Mouse (Mus musculus) lung, embryonic 16.5 days (tissue): ENCODE measurements around the gene Cdh13. TPM values are rescaled to one million over a fixed set of nuclear protein-coding genes. Genes with fewer than 3 reads are reported as not detected.

ENCODE experiments used
- ATAC-seq: fragments of 200-750 bp; cut with Nextera tagmentation; 2 replicates; pipeline ENCODE4 v1.8.0; 2017; ENCODE audit warnings: low read depth, mild to moderate bottlenecking, moderate library complexity
- H3K27ac ChIP-seq: fragments of 300-500 bp; sonication (generic); 2 replicates; pipeline ENCODE4 v1.5.1; 2014; ENCODE audit warnings: mild to moderate bottlenecking, control low read depth, low read length
- H3K27me3 ChIP-seq: fragments of 300-500 bp; sonication (generic); 2 replicates; pipeline ENCODE4 v1.6.1; 2014; ENCODE audit warnings: low read depth, low read length, mixed read lengths; ENCODE audit not compliant: control insufficient read depth, insufficient read depth
- H3K36me3 ChIP-seq: fragments of 300-500 bp; sonication (generic); 2 replicates; pipeline ENCODE4 v1.6.1; 2014; ENCODE audit warnings: low read length; ENCODE audit not compliant: control insufficient read depth, insufficient read depth
- H3K4me1 ChIP-seq: fragments of 300-500 bp; sonication (generic); replicated peaks from 2 replicates; pipeline ENCODE4 v1.6.1; 2014; ENCODE audit warnings: low read length, mixed read lengths; ENCODE audit not compliant: control insufficient read depth, insufficient read depth
- H3K4me2 ChIP-seq: fragments of 300-500 bp; sonication (generic); 2 replicates; pipeline ENCODE4 v1.6.1; 2014; ENCODE audit warnings: low read depth, low read length, control low read depth
- H3K4me3 ChIP-seq: fragments of 300-500 bp; sonication (generic); 2 replicates; pipeline ENCODE4 v1.5.1; 2014; ENCODE audit warnings: mild to moderate bottlenecking, low read length, control low read depth
- H3K9ac ChIP-seq: fragments of 300-500 bp; sonication (generic); 2 replicates; pipeline ENCODE4 v1.6.1; 2014; ENCODE audit warnings: low read length, control low read depth
- H3K9me3 ChIP-seq: fragments of 300-500 bp; sonication (generic); 2 replicates; pipeline ENCODE4 v1.6.1; 2016; ENCODE audit warnings: low read length; ENCODE audit not compliant: control insufficient read depth
- WGBS: fragments of 180-500 bp; shearing (Covaris S2); extraction: QIAGEN DNeasy Blood & Tissue Kit; methylation state at CpG from one replicate; pipeline ENCODE4 v1.1.7; 2014; 5-methylcytosine and 5-hydroxymethylcytosine counted together
- polyA plus RNA-seq: library from polyadenylated mRNA; unstranded; fragments of >200 nt; fragmentation: Nextera tagmentation; extraction: Ambion mirVana; gene quantifications from 2 replicates; pipeline ENCODE4 v1.2.1, GENCODE M21; 2015

The Cdh13 gene
- polyA plus RNA-seq, 1 experiment from 2014 or later: 5.8 TPM

DNA sequence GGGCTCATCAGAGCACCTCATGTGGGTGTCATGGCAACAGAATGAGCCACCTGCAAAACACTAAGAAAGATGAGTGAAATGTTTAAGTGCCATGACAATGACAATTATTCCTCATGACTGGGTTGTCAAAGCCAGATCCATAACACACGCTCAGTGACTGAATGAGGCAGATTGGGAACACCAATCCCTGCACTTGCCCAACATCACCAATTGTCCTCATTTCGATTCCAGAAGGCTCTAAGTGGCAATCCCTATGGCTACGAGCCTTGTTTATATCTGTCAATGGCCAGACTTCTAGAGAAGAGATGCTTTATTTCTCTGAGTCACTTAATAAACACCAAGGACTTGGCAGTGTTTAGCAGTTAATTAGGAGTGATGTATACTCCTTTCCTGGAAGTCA, 399.9 kb downstream of the Cdh13 start:
- no peak overlapping the region for H3K27ac ChIP-seq
- no peak overlapping the region for H3K9ac ChIP-seq
- H3K36me3 ChIP-seq: no peaks in the 10 kb centered on the region
- no peaks in the 10 kb centered on the region for H3K27me3 ChIP-seq
- H3K4me2 ChIP-seq: no peak overlapping the region
- WGBS: 37% methylated on average over 3 of the region's 3 CpGs
- no peak for ATAC-seq
- no peaks in the 10 kb centered on the region for H3K4me1 ChIP-seq
- no peak overlapping the region for H3K4me3 ChIP-seq
- no peaks in the 10 kb centered on the region for H3K9me3 ChIP-seq

DNA sequence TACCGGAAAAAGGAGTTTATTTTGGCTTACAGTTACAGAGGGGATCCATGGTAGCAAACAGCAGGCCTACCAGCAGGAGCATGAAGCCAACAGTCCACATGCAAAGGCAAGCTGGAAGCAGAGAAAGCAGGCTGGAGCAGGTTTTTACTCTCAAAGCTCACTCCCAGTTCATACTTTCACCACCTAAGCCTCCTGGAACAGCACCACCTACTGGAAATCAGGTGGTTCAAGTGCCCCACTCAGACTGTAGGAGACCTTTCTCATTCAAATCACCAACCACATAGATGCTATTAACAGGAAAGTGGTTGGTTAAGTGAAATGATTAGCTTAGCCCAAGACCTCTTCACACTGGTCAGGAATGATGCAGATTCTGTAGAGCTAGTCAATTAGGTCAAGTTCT, 402.3 kb downstream of the Cdh13 start:
- Histone ChIP-seq H3K36me3 (no peaks in the 10 kb centered on the region), H3K9ac (no peak overlapping the region), H3K27me3 (peaks cover 2% of the 10 kb centered on the region; the same call in 1 of the 2 replicates), H3K9me3 (no peaks in the 10 kb centered on the region), H3K4me3 (no peak overlapping the region), H3K4me1 (no peaks in the 10 kb centered on the region), H3K27ac (no peak overlapping the region), H3K4me2 (no peak overlapping the region)
- ATAC-seq: no peak
- 80% methylated on average over 1 of the region's 1 CpGs for WGBS

DNA sequence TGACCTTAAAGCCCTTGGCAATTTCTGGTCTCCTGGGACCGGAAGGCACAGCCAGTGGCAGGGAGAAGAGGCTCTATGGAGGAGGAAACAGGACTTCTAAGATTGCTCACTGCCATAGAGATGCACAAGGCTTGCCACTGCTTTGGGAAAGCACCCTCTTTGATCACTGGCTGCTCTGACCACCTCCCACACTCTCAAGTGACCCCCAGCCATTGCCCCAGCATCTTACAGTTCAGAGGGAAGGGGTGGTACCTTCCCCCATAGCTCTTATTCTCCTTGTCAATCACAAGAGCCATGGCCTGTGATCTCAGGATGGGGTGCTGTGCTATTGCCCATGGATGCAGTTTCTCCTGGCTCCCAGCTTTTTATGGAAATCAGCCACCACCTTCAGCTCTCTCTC, 406.3 kb downstream of the Cdh13 start:
- no peak overlapping the region for H3K9ac ChIP-seq
- no peak for ATAC-seq

DNA sequence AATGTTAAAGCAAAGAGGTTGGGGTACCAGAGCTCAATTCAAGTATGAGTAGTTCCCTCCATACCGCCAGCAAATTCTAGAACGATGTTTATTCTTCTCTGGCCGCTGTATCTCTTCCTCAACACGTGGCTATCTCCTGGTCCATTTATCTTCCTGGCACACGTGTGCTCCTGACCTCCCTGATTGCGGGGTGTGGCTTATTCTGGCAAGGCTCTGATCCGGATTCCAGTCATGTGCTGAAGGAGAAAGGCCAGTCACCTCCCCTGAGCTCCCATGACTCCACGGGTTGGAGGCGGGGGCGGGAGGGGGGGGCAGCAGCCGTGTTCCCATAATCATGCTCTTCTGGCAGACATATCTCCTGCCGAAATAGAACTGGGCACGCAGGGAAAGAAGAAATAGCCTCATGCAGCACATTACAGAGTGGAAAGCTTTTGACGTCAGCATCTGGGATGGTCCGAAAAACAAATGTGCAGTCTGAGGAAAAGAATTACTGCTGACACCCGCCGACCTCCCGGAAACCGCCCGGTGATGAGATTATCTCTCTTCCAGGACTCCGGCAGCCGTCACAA, 417.9 kb downstream of the Cdh13 start:
- Histone ChIP-seq H3K4me1 (no peaks in the 10 kb centered on the region), H3K9ac (no peak overlapping the region), H3K9me3 (0 out of 2 replicates have a peak, but pooled peaks cover 3% of the 10 kb centered on the region), H3K27ac (no peak overlapping the region), H3K27me3 (no peaks in the 10 kb centered on the region), H3K36me3 (no peaks in the 10 kb centered on the region), H3K4me3 (no peak overlapping the region), H3K4me2 (peak overlapping the region; percentile 41)
- ATAC-seq: peak; percentile 41; the same call in 1 of the 2 replicates
- WGBS: 42% methylated on average over 22 of the region's 22 CpGs

More for the DNA sequence above, 406.3 kb downstream of the Cdh13 start:
- no peak overlapping the region for H3K4me2 ChIP-seq
- WGBS: 61% methylated on average over 1 of the region's 1 CpGs
- no peak overlapping the region for H3K4me3 ChIP-seq
- H3K27ac ChIP-seq: no peak overlapping the region
- H3K4me1 ChIP-seq: no peaks in the 10 kb centered on the region
- no peaks in the 10 kb centered on the region for H3K9me3 ChIP-seq
- peaks cover 2% of the 10 kb centered on the region; the same call in 1 of the 2 replicates for H3K27me3 ChIP-seq
- H3K36me3 ChIP-seq: no peaks in the 10 kb centered on the region

DNA sequence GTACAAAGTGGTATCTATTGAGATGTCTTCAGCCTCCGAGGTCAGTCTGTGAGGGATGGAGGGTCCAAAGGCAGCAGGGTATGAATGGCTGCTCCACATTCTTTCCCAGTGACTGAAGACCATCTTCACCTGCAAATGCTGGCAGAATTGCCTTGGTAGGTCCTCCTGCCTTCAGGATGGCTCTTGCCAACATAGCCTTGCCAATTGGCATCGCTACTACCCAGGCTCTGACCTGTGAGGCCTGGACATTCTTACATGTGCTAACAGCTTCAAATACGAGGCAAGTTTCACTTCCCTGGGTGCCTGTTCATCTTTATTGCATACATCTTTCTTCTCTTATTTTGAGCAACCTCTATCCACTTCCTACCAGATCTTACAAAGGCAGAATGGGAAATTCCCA, 425.8 kb downstream of the Cdh13 start:
- no peaks in the 10 kb centered on the region for H3K27me3 ChIP-seq
- H3K27ac ChIP-seq: no peak overlapping the region
- WGBS: 71% methylated on average over 3 of the region's 3 CpGs
- no peak for ATAC-seq
- no peak overlapping the region for H3K4me3 ChIP-seq
- H3K4me2 ChIP-seq: no peak overlapping the region
- H3K9ac ChIP-seq: no peak overlapping the region
- H3K4me1 ChIP-seq: no peaks in the 10 kb centered on the region
- peaks cover 3% of the 10 kb centered on the region; the same call in 1 of the 2 replicates for H3K9me3 ChIP-seq
- no peaks in the 10 kb centered on the region for H3K36me3 ChIP-seq

DNA sequence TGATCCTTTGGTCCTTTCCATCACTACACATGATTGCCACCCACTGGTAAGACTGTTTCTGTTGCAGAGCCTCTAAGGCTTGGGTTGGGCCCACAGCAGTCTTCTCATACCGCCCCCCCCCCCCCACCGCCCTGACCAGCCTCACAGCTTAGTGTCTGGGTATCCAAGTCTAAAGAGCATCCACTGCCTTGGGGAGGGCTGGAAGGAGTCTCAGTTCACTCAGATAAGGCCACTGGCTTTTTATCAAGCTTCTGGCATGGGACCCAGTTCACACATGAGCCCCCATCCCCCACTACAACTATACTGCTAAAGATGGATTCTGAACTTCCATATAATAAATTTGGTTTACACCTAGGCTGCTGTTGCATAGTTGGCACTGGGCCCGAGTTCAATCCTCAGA, 428.1 kb downstream of the Cdh13 start:
- WGBS: 75% methylated on average over 3 of the region's 3 CpGs
- Histone ChIP-seq H3K36me3 (no peaks in the 10 kb centered on the region), H3K9me3 (peaks cover 3% of the 10 kb centered on the region; the same call in 1 of the 2 replicates), H3K4me3 (no peak overlapping the region), H3K9ac (no peak overlapping the region), H3K4me2 (no peak overlapping the region), H3K27me3 (no peaks in the 10 kb centered on the region), H3K27ac (no peak overlapping the region), H3K4me1 (no peaks in the 10 kb centered on the region)
- no peak for ATAC-seq

DNA sequence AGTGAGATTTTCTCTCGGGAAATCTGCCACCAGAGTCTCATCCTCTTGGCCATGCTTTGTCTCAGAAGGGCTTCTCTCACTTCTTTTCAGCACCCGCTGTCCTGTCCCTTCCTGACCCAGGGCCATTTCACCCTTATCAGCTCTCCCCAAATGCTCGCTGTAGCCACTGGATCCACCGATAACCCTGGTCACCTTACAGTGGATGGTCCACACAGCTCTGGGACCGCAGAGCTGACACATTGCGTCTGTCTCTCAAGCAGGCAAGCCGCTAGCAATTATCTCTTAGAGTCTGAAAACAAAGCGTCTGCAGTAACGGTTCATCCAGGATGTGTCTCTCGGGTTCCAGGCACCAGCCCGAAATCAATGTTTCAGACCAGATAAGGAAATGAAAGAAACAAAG, 429.6 kb downstream of the Cdh13 start:
- 31% methylated on average over 11 of the region's 11 CpGs for WGBS
- H3K9me3 ChIP-seq: peaks cover 3% of the 10 kb centered on the region; the same call in 1 of the 2 replicates
- H3K4me3 ChIP-seq: no peak overlapping the region
- no peak overlapping the region for H3K4me2 ChIP-seq
- no peaks in the 10 kb centered on the region for H3K36me3 ChIP-seq
- H3K27me3 ChIP-seq: no peaks in the 10 kb centered on the region
- H3K9ac ChIP-seq: no peak overlapping the region
- H3K27ac ChIP-seq: no peak overlapping the region
- no peak for ATAC-seq
- no peaks in the 10 kb centered on the region for H3K4me1 ChIP-seq

DNA sequence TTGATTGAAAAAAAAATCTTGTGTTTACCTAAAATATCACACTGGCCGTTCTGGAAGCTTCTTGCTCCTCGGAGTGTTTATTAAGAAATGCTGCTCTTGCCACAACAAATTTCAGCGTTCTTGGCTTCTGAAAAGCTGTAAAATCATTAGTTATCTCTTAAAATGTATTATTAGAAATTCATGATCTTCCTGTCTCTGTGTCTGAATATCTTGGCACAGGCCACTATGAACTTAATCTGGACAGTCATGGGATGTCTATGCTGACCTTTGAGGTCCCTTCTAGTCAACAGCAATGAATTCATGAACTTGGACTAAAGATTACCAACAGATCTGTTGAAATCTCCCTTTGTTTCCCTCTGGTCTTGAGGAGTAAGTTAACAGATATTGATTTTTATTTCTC, 430.1 kb downstream of the Cdh13 start:
- no peaks in the 10 kb centered on the region for H3K27me3 ChIP-seq
- no peak overlapping the region for H3K27ac ChIP-seq
- no peaks in the 10 kb centered on the region for H3K4me1 ChIP-seq
- H3K4me2 ChIP-seq: no peak overlapping the region
- no peak overlapping the region for H3K9ac ChIP-seq
- no peak overlapping the region for H3K4me3 ChIP-seq
- peaks cover 3% of the 10 kb centered on the region; the same call in 1 of the 2 replicates for H3K9me3 ChIP-seq
- WGBS: 34% methylated on average over 3 of the region's 3 CpGs
- no peak for ATAC-seq
- no peaks in the 10 kb centered on the region for H3K36me3 ChIP-seq

DNA sequence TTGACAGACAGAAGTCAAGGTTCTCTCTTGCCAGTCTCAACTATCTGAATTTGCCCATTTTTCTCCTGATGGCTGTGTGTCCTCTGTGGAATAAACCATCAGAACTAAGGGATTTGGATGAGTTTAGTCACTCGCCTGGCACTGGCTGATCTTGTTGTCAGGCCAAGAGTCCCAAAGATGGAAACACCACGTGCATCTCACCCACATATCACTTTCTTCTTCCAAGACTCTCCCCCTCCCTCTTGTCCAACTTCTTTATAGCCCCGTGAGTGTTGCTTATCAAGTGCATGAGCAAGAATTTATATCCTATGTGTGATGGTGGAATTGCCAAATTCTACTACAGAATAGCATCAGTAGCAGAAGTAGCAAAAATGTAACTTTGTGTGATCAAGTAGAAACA, 439.4 kb downstream of the Cdh13 start:
- no peak for ATAC-seq
- Histone ChIP-seq H3K4me1 (no peaks in the 10 kb centered on the region), H3K9ac (no peak overlapping the region), H3K4me2 (no peak overlapping the region), H3K4me3 (no peak overlapping the region), H3K27ac (no peak overlapping the region), H3K36me3 (no peaks in the 10 kb centered on the region), H3K27me3 (no peaks in the 10 kb centered on the region), H3K9me3 (no peaks in the 10 kb centered on the region)
- 65% methylated on average over 3 of the region's 3 CpGs for WGBS

DNA sequence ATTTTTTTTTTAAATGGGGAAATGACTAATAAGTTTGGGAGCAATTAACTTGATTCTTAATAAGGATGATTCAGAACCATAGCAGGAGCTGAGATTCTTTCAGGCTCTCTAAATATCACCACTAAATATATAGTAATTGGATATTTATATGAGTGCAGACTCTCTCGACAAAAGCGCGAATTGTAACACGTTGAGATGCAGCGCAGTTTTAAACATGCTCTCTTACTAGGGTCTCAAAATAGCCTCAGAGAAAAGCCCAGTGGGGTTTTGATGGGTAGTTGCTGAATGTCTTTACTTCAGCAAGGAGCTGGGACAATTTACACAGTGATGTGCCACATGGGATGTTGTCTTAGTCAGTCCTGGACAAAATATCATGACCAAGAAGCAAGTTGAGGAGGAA, 442.1 kb downstream of the Cdh13 start:
- no peak overlapping the region for H3K9ac ChIP-seq
- 95% methylated on average over 5 of the region's 5 CpGs for WGBS
- ATAC-seq: no peak

More for the DNA sequence above, 442.1 kb downstream of the Cdh13 start:
- H3K4me2 ChIP-seq: no peak overlapping the region
- H3K27me3 ChIP-seq: no peaks in the 10 kb centered on the region
- H3K4me1 ChIP-seq: no peaks in the 10 kb centered on the region
- H3K9me3 ChIP-seq: no peaks in the 10 kb centered on the region
- no peaks in the 10 kb centered on the region for H3K36me3 ChIP-seq
- no peak overlapping the region for H3K27ac ChIP-seq
- H3K4me3 ChIP-seq: no peak overlapping the region
